Mouse (Mus musculus) adipose tissue, adult 10 weeks (tissue): ENCODE measurements around the gene Spred2. TPM values are rescaled to one million over a fixed set of nuclear protein-coding genes. Genes with fewer than 3 reads are reported as not detected.

Experiments used
- polyA plus RNA-seq: library from polyadenylated mRNA; stranded (reverse); fragments of 350-450 nt; fragmentation: Illumina TruSeq; extraction: RNeasy Lipid Tissue Mini Kit (QIAGEN cat#74804); gene quantifications from one replicate; pipeline ENCODE4 v1.2.3, GENCODE M21; 2014; ENCODE audit warnings: low read depth, low replicate concordance

The Spred2 gene
- polyA plus RNA-seq, result 21.8 TPM

GRCm38 (mm10) chr11:19923888-19924756, at the start of gene Spred2:
Gene Spred2 (plus strand): TSS chr11:19924375.

Other genes with a start within 250 kb of the Spred2 start
- 75.5 TPM for gene Actr2, start 188.5 kb downstream of the Spred2 start, polyA plus RNA-seq